Mouse (Mus musculus) heart, embryonic 15.5 days (tissue): Measurements from ENCODE around the gene Cux2. TPM values are rescaled to one million over a fixed set of nuclear protein-coding genes. Genes with fewer than 3 reads are reported as not detected.

ENCODE experiments used
- ATAC-seq: fragments of 200-750 bp; cut with Nextera tagmentation; replicated peaks from 2 replicates; pipeline ENCODE4 v1.8.0; 2017; ENCODE audit warnings: low read depth, moderate TSS enrichment; ENCODE audit not compliant: insufficient number of reproducible peaks, insufficient read depth, low FRiP score
- H3K27ac ChIP-seq: fragments of 300-500 bp; sonication (generic); 2 replicates; pipeline ENCODE4 v1.5.1; 2015; ENCODE audit warnings: mild to moderate bottlenecking, inconsistent platforms
- H3K27me3 ChIP-seq: fragments of 300-500 bp; sonication (generic); 2 replicates; pipeline ENCODE4 v1.6.1; 2015; ENCODE audit warnings: inconsistent platforms
- H3K36me3 ChIP-seq: fragments of 300-500 bp; sonication (generic); 2 replicates; pipeline ENCODE4 v1.6.1; 2015; ENCODE audit warnings: mild to moderate bottlenecking, inconsistent platforms
- H3K4me1 ChIP-seq: fragments of 300-500 bp; sonication (generic); replicated peaks from 2 replicates; pipeline ENCODE4 v1.6.1; 2015; ENCODE audit warnings: inconsistent platforms
- H3K4me2 ChIP-seq: fragments of 300-500 bp; sonication (generic); 2 replicates; pipeline ENCODE4 v1.6.1; 2015; ENCODE audit warnings: inconsistent platforms, mild to moderate bottlenecking, moderate library complexity
- H3K4me3 ChIP-seq: fragments of 300-500 bp; sonication (generic); 2 replicates; pipeline ENCODE4 v1.5.1; 2015; ENCODE audit warnings: mild to moderate bottlenecking, inconsistent platforms
- H3K9ac ChIP-seq: fragments of 300-500 bp; sonication (generic); 2 replicates; pipeline ENCODE4 v1.6.1; 2015; ENCODE audit warnings: mild to moderate bottlenecking, inconsistent platforms
- H3K9me3 ChIP-seq: fragments of 300-500 bp; sonication (generic); replicated peaks from 2 replicates; pipeline ENCODE4 v1.6.1; 2016; ENCODE audit warnings: inconsistent platforms
- WGBS: fragments of 180-500 bp; shearing (Covaris S2); methylation state at CpG from one replicate; pipeline ENCODE4 v1.1.7; 2015; ENCODE audit warnings: mixed read lengths; 5-methylcytosine and 5-hydroxymethylcytosine counted together
- polyA plus RNA-seq: library from polyadenylated mRNA; unstranded; fragments of >200 nt; fragmentation: Nextera tagmentation; extraction: Ambion mirVana; gene quantifications from 2 replicates; pipeline ENCODE4 v1.2.1, GENCODE M21; 2015

Cux2 gene
- polyA plus RNA-seq: 3.9 and 4.1 TPM in 2 replicates

DNA sequence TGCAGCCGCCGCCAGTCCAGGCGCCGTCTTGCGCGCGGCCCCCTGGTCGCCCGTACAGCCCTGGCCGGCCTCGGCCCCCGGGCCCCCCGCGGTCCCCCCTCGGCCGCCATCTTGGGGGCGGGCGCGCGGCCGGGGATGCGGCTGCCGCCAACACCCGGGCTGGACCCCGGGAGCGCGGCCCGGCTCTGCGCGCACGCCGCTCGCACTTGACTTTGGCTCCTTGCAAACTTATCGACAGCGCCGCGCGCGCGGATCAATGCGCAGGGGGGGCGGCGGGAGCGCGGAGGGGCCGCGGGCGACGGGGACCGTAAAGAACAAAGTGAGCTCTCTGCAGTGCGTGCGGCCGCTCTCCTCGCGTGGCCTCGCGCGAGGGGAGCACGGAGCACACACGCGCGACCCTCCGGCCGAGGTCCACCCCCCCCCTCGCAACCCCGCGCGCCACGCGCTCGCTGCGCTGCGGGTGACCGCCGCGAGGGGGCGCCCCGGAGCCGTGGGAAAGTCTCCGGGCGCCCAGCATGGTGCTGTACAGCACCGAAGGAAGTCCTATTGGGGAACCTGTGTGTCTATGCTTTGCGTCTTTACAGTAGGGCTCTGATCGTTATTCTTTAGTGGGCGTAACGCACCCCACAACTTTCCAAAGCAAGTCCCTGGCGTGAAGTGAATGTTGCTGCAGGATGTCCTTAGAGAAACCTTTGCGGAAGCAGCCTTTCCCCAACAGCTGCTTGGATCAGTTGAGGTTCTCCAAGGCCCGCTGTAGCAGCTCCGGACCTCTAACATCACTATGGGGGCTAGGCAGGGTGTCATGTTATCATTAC lies at the start of gene Cux2:
Gene Cux2, minus strand, starts transcription at position 86 of the 815 bp plus-strand sequence.
- Histone ChIP-seq H3K4me2 (peak within 1 kb of the TSS; percentile 94), H3K27ac (peak within 1 kb of the TSS; percentile 79), H3K36me3 (no peaks in the 10 kb centered on the region), H3K27me3 (peaks cover 52% of the 10 kb centered on the region), H3K9ac (peak within 1 kb of the TSS; percentile 70), H3K4me3 (peak within 1 kb of the TSS; percentile 85), H3K4me1 (peaks cover 42% of the 10 kb centered on the region), H3K9me3 (no peaks in the 10 kb centered on the region)
- 1% methylated on average over 81 of the region's 90 CpGs for WGBS
- peak; percentile 85 for ATAC-seq

GRCm38 (mm10) chr5:122094439-122094838 lies 44.5 kb upstream of the Cux2 start:
- Histone ChIP-seq H3K9me3 (no peaks in the 10 kb centered on the region), H3K4me2 (peak overlapping the region; percentile 59), H3K27me3 (no peaks in the 10 kb centered on the region), H3K27ac (peak overlapping the region; percentile 94), H3K36me3 (0 out of 2 replicates have a peak, but pooled peaks cover 6% of the 10 kb centered on the region), H3K4me3 (peak overlapping the region; percentile 49), H3K9ac (peak overlapping the region; percentile 49), H3K4me1 (peaks cover 40% of the 10 kb centered on the region)
- peak; percentile 80 for ATAC-seq
- 27% methylated on average over 10 of the region's 10 CpGs for WGBS

- peak overlapping the region; percentile 49 for H3K9ac ChIP-seq
- H3K4me3 ChIP-seq: peak overlapping the region; percentile 49
- H3K27ac ChIP-seq: peak overlapping the region; percentile 94
- H3K9me3 ChIP-seq: no peaks in the 10 kb centered on the region
- H3K4me1 ChIP-seq: peaks cover 35% of the 10 kb centered on the region
- H3K27me3 ChIP-seq: no peaks in the 10 kb centered on the region
- peak overlapping the region; percentile 59 for H3K4me2 ChIP-seq
- ATAC-seq: no peak
- H3K36me3 ChIP-seq: 0 out of 2 replicates have a peak, but pooled peaks cover 6% of the 10 kb centered on the region
- 43% methylated on average over 14 of the region's 14 CpGs for WGBS
Observed at GRCm38 (mm10) chr5:122093734-122094133, 43.8 kb upstream of the Cux2 start.

GRCm38 (mm10) chr5:122092794-122093193 lies 42.9 kb upstream of the Cux2 start:
- Histone ChIP-seq H3K9ac (no peak overlapping the region), H3K27me3 (no peaks in the 10 kb centered on the region), H3K4me1 (peaks cover 30% of the 10 kb centered on the region), H3K27ac (peak overlapping the region; percentile 94), H3K9me3 (no peaks in the 10 kb centered on the region), H3K4me3 (peak overlapping the region; percentile 49), H3K4me2 (peak overlapping the region; percentile 59), H3K36me3 (0 out of 2 replicates have a peak, but pooled peaks cover 6% of the 10 kb centered on the region)
- ATAC-seq: peak; percentile 86
- WGBS: 44% methylated on average over 11 of the region's 11 CpGs

DNA sequence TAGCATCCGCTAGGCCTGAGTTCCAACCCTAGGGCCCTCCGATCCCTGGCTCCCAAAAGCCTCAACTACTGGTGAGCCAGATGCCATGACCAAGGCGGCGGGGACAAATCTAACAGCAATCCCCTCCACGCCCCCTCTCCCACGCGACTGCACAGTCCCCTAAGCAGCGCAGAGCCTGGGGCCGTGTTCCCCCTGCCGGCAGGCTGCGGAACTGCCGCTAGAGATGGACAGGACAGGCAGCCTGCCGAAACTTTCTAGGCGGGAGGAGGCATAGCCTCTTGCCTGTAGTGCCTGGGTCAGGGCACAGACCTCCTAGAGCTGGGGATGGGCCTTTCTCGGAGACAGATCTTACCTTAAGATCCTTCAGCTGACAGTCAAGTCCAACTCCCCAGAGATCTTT lies 41.2 kb upstream of the Cux2 start:
- H3K9ac ChIP-seq: no peak overlapping the region
- WGBS: 29% methylated on average over 15 of the region's 15 CpGs
- no peak overlapping the region for H3K4me2 ChIP-seq
- no peak overlapping the region for H3K27ac ChIP-seq
- ATAC-seq: no peak
- H3K27me3 ChIP-seq: no peaks in the 10 kb centered on the region
- H3K4me3 ChIP-seq: no peak overlapping the region
- 0 out of 2 replicates have a peak, but pooled peaks cover 6% of the 10 kb centered on the region for H3K36me3 ChIP-seq
- peaks cover 28% of the 10 kb centered on the region for H3K4me1 ChIP-seq
- no peaks in the 10 kb centered on the region for H3K9me3 ChIP-seq

DNA sequence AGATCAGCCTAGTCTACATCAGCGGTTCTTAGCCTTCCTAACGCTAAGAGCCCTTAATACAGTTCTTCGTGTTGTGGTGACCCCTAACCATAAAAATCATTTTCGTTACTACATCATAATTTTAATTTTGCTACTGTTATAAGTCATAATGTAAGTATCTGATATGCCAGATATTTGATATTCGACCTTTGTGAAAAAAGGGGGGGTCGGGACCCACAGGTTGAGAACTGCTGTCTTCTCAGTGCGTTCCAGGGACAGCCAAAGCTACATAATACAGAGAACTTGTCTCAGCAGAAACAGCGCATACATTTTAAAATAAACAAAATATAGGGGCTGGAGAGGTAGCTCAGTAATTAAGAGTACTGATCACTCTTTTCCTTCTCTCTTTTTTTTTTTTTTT lies 39.8 kb upstream of the Cux2 start:
- no peak for ATAC-seq
- Histone ChIP-seq H3K9me3 (no peaks in the 10 kb centered on the region), H3K27me3 (no peaks in the 10 kb centered on the region), H3K4me1 (peaks cover 31% of the 10 kb centered on the region), H3K4me2 (no peak overlapping the region), H3K27ac (no peak overlapping the region), H3K4me3 (no peak overlapping the region), H3K36me3 (no peaks in the 10 kb centered on the region), H3K9ac (no peak overlapping the region)
- WGBS: 81% methylated on average over 8 of the region's 8 CpGs

DNA sequence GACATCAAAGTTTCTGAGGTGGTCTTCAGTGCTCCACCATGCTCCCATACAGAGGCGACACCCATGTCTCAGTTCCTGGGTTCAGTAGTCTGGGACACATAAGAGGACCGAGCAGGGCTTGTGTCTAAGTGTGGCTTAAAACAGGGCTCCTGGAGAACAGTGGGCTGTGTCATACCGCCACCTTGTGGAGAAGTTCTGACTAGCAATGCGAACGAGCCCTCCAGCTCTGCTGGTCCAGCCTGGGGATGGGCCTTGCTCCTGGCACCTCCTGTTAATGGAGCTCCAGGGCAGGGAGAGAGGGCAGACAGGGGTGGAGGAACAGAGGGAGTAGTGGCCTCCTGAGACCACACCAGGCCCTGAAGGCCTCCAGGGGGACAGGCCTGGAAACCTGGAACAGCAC lies 39.0 kb upstream of the Cux2 start:
- Histone ChIP-seq H3K27ac (no peak overlapping the region), H3K9ac (no peak overlapping the region), H3K4me3 (no peak overlapping the region), H3K4me2 (no peak overlapping the region), H3K9me3 (no peaks in the 10 kb centered on the region), H3K27me3 (no peaks in the 10 kb centered on the region), H3K4me1 (peaks cover 27% of the 10 kb centered on the region), H3K36me3 (no peaks in the 10 kb centered on the region)
- 2% methylated on average over 5 of the region's 5 CpGs for WGBS
- peak; percentile 16; the same call in 1 of the 2 replicates for ATAC-seq

DNA sequence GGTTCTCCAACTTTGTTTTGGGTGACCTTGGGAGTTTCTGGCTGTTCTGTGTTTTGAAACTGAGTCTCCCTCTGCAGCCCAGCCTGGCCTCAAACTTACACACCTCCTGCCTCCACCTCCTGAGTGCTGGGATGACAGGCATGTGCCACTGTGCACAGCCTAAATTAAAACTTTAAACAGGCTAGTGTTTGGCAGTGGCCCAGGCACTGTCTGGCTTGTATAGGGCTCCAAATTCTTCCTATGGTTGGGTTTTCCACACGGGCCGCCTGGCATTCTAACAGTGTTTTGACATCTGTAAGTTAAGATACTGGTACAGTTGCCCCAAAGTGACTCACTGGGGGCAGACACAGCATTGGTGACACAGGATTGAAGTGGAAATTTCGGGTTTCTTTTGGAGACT lies 36.2 kb upstream of the Cux2 start:
- 42% methylated on average over 3 of the region's 3 CpGs for whole genome bisulfite sequencing
- no peaks in the 10 kb centered on the region for H3K9me3 ChIP-seq
- H3K4me2 ChIP-seq: no peak overlapping the region
- ATAC-seq: no peak
- no peaks in the 10 kb centered on the region for H3K36me3 ChIP-seq
- no peaks in the 10 kb centered on the region for H3K27me3 ChIP-seq
- H3K4me3 ChIP-seq: no peak overlapping the region
- peak overlapping the region; percentile 29; the same call in 1 of the 2 replicates for H3K9ac ChIP-seq
- peaks cover 19% of the 10 kb centered on the region for H3K4me1 ChIP-seq
- peak overlapping the region; percentile 54 for H3K27ac ChIP-seq

GRCm38 (mm10) chr5:122085291-122085690 lies 35.4 kb upstream of the Cux2 start:
- WGBS: 63% methylated on average over 7 of the region's 7 CpGs
- Histone ChIP-seq H3K4me3 (no peak overlapping the region), H3K36me3 (no peaks in the 10 kb centered on the region), H3K4me2 (peak overlapping the region; percentile 39), H3K4me1 (peaks cover 23% of the 10 kb centered on the region), H3K9ac (peak overlapping the region; percentile 29; the same call in 1 of the 2 replicates), H3K9me3 (no peaks in the 10 kb centered on the region), H3K27me3 (no peaks in the 10 kb centered on the region), H3K27ac (peak overlapping the region; percentile 54; the same call in 1 of the 2 replicates)
- no peak for ATAC-seq

- Histone ChIP-seq H3K9me3 (no peaks in the 10 kb centered on the region), H3K4me1 (peaks cover 23% of the 10 kb centered on the region), H3K4me3 (no peak overlapping the region), H3K36me3 (no peaks in the 10 kb centered on the region), H3K4me2 (no peak overlapping the region), H3K27ac (no peak overlapping the region), H3K27me3 (no peaks in the 10 kb centered on the region), H3K9ac (no peak overlapping the region)
- 59% methylated on average over 3 of the region's 3 CpGs for WGBS
- ATAC-seq: no peak
Observed at GRCm38 (mm10) chr5:122084470-122084869, 34.6 kb upstream of the Cux2 start.

DNA sequence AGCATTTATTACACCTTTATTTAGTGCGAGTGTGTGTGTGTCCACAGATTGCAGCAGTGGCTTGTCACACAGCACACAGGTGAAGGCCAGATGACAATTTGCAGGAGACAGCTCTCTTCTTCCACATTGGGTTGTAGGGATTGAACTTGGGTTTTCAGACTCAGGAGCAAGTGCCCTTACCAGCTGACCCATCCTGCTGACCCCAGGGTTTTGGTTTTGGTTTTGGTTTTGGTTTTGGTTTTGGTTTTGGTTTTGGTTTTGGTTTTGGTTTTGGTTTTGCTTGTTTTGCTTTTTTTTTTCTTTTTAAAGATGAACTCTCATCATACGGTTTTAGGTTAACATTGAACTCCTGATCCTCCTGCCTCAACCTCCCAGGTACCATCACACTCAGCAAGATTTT lies 33.4 kb upstream of the Cux2 start:
- 93% methylated on average over 2 of the region's 2 CpGs for WGBS

More for the DNA sequence above, 33.4 kb upstream of the Cux2 start:
- H3K9me3 ChIP-seq: no peaks in the 10 kb centered on the region
- no peak for ATAC-seq
- H3K36me3 ChIP-seq: no peaks in the 10 kb centered on the region
- H3K4me1 ChIP-seq: peaks cover 23% of the 10 kb centered on the region
- H3K27me3 ChIP-seq: no peaks in the 10 kb centered on the region
- H3K4me3 ChIP-seq: no peak overlapping the region
- H3K9ac ChIP-seq: no peak overlapping the region
- no peak overlapping the region for H3K4me2 ChIP-seq
- no peak overlapping the region for H3K27ac ChIP-seq
